Mouse (Mus musculus): ENCODE results near the gene Tyrobp.

- TF ChIP-seq CTCF (IDR thresholded peaks at IDR 0.05; ENCODE audit: borderline replicate concordance, insufficient read depth, low read length) (no peak), POLR2A (IDR thresholded peaks at IDR 0.05; ENCODE audit: low read depth, low read length) (no peak)
Observed at GRCm38 (mm10) chr7:30399671-30400070, 13.9 kb upstream of the Tyrobp start.

Data from embryonic fibroblast, embryonic 13.5 days (primary cell).